Mouse (Mus musculus) embryonic facial prominence, embryonic 15.5 days (tissue): Measurements from ENCODE around the gene Snd1. TPM values are rescaled to one million over a fixed set of nuclear protein-coding genes. Genes with fewer than 3 reads are reported as not detected.

Source experiments
- ATAC-seq: fragments of 200-750 bp; cut with Nextera tagmentation; 2 replicates; pipeline ENCODE4 v1.8.0; 2017; ENCODE audit warnings: low read depth, moderate TSS enrichment; ENCODE audit not compliant: insufficient number of reproducible peaks, low FRiP score, low TSS enrichment
- H3K27ac ChIP-seq: fragments of 300-500 bp; sonication (generic); replicated peaks from 2 replicates; pipeline ENCODE4 v1.5.1; 2015; ENCODE audit warnings: mild to moderate bottlenecking, inconsistent platforms
- H3K27me3 ChIP-seq: fragments of 300-500 bp; sonication (generic); 2 replicates; pipeline ENCODE4 v1.6.1; 2015; ENCODE audit warnings: inconsistent platforms
- H3K36me3 ChIP-seq: fragments of 300-500 bp; sonication (generic); 2 replicates; pipeline ENCODE4 v1.6.1; 2015; ENCODE audit warnings: mild to moderate bottlenecking, inconsistent platforms
- H3K4me1 ChIP-seq: fragments of 300-500 bp; sonication (generic); 2 replicates; pipeline ENCODE4 v1.6.1; 2015; ENCODE audit warnings: inconsistent platforms
- H3K4me2 ChIP-seq: fragments of 300-500 bp; sonication (generic); replicated peaks from 2 replicates; pipeline ENCODE4 v1.6.1; 2015; ENCODE audit warnings: mild to moderate bottlenecking, inconsistent platforms
- H3K4me3 ChIP-seq: fragments of 300-500 bp; sonication (generic); replicated peaks from 2 replicates; pipeline ENCODE4 v1.5.1; 2015; ENCODE audit warnings: mild to moderate bottlenecking, inconsistent platforms
- H3K9ac ChIP-seq: fragments of 300-500 bp; sonication (generic); 2 replicates; pipeline ENCODE4 v1.6.1; 2015; ENCODE audit warnings: inconsistent platforms
- H3K9me3 ChIP-seq: fragments of 300-500 bp; sonication (generic); replicated peaks from 2 replicates; pipeline ENCODE4 v1.6.1; 2016; ENCODE audit warnings: inconsistent platforms
- WGBS: fragments of 180-500 bp; shearing (Covaris S2); methylation state at CpG from one replicate; pipeline ENCODE4 v1.1.7; 2015; 5-methylcytosine and 5-hydroxymethylcytosine counted together
- polyA plus RNA-seq: library from polyadenylated mRNA; unstranded; fragments of >200 nt; fragmentation: Nextera tagmentation; extraction: Ambion mirVana; gene quantifications from 2 replicates; pipeline ENCODE4 v1.2.1, GENCODE M21; 2015

The Snd1 gene
- polyA plus RNA-seq, 1 experiment from 2014 or later: 112 TPM

DNA sequence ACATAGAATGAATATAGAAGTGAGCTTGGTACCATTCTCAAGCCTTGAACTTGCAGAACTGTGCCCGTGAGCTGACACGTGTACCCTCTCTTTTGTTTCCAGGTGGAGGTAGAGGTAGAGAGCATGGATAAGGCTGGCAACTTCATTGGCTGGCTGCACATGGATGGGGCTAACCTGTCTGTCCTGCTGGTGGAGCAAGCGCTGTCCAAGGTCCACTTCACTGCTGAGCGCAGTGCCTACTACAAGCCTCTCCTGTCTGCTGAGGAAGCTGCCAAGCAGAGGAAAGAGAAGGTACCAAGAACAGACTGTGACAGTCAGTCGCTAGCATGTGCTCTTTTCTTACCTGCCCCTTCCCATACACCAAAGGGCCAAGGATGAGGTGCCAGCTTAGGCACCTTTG, 399.8 kb downstream of the Snd1 start:
- Histone ChIP-seq H3K4me2 (no peak overlapping the region), H3K9ac (no peak overlapping the region), H3K36me3 (peaks cover 11% of the 10 kb centered on the region; the same call in 1 of the 2 replicates), H3K9me3 (no peaks in the 10 kb centered on the region), H3K27ac (no peak overlapping the region), H3K4me3 (no peak overlapping the region), H3K4me1 (peaks cover 20% of the 10 kb centered on the region), H3K27me3 (no peaks in the 10 kb centered on the region)
- 87% methylated on average over 5 of the region's 5 CpGs for WGBS
- ATAC-seq: no peak

DNA sequence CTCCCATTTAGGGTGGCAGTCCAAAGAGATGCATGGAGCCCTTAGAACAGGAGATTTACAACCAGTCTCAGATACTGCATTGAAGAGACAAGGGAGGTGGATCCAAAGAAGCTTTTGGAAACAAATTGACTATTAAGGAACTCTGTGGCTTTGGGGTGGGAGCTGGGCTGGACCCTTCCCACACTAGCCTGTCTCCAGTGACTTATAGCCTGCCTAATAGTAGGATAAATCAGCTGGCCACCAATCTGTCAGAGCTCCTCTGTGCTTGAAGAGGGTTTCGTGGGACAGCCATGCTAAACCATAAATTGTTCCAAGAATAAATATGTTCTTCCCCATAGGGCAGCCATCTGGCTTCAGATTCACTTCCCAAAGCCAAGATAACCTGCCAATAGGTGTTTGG, 400.4 kb downstream of the Snd1 start:
- Histone ChIP-seq H3K9me3 (no peaks in the 10 kb centered on the region), H3K4me2 (no peak overlapping the region), H3K4me1 (peaks cover 20% of the 10 kb centered on the region), H3K4me3 (no peak overlapping the region), H3K27me3 (no peaks in the 10 kb centered on the region), H3K27ac (no peak overlapping the region), H3K36me3 (peaks cover 15% of the 10 kb centered on the region), H3K9ac (no peak overlapping the region)
- 81% methylated on average over 1 of the region's 1 CpGs for WGBS
- ATAC-seq: no peak

DNA sequence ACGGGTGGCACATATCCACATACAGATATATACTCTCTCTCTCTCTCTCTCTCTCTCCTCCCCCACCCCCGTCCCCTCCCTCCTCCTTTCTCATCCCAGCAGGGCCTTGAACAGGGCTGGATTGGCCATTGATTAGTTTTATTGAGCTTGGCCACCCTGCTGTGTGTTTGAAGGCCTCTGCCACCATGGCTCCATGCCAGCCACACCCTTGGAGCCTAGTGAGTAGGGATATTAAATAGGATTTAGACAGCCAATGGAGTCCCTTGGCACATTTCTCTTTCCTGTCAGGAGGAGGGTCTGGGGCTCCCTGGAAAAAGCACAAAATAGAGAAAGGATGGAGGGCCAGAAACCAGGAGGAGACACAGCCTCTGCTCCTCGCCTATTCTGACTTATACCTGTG, 401.6 kb downstream of the Snd1 start:
- 63% methylated on average over 3 of the region's 3 CpGs for WGBS
- no peaks in the 10 kb centered on the region for H3K9me3 ChIP-seq
- H3K27me3 ChIP-seq: no peaks in the 10 kb centered on the region
- peaks cover 20% of the 10 kb centered on the region for H3K4me1 ChIP-seq
- no peak overlapping the region for H3K4me3 ChIP-seq
- no peak overlapping the region for H3K9ac ChIP-seq
- no peak overlapping the region for H3K27ac ChIP-seq
- H3K4me2 ChIP-seq: no peak overlapping the region
- ATAC-seq: no peak
- peaks cover 17% of the 10 kb centered on the region for H3K36me3 ChIP-seq

DNA sequence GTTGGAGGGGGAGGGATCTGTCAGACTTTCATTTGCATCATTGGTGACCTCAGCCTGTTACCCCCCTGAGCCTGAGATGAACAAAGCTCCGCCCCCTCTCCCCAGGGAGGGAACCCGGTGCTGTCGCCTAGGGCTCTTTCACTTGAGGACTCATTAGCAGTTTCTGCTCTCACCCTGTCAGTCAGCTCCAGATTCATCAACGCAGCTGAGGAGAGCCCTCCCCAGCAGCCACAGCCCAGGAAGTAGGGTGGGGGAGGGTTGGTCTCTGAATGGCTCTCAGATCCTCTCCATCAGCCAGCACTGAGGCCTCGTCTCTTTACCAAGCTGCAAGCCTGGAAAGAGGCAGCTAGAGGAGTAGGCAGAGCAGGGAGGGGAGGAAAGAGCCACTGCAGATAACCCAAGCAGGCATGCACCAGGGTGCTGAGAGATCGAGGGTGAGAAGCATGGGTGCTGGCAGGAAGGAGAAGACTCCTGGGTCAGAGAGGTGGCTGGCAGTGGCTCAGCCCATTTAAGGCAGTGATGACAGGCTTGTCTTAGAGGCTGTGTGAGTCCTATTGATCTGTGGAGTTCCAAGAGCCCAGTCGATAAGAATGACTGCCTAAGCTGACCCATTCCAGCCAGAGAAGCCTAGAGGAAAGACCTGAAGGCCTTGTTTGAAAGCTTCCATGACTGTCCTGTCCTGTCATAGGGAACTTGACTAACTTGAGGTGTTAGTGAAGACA, 403.2 kb downstream of the Snd1 start:
- ATAC-seq: peak; percentile 45; the same call in 1 of the 2 replicates
- Histone ChIP-seq H3K27me3 (no peaks in the 10 kb centered on the region), H3K9me3 (no peaks in the 10 kb centered on the region), H3K27ac (no peak overlapping the region), H3K4me3 (no peak overlapping the region), H3K4me1 (peaks cover 16% of the 10 kb centered on the region; the same call in 1 of the 2 replicates), H3K4me2 (no peak overlapping the region), H3K9ac (no peak overlapping the region), H3K36me3 (peaks cover 26% of the 10 kb centered on the region)
- WGBS: 21% methylated on average over 7 of the region's 7 CpGs

DNA sequence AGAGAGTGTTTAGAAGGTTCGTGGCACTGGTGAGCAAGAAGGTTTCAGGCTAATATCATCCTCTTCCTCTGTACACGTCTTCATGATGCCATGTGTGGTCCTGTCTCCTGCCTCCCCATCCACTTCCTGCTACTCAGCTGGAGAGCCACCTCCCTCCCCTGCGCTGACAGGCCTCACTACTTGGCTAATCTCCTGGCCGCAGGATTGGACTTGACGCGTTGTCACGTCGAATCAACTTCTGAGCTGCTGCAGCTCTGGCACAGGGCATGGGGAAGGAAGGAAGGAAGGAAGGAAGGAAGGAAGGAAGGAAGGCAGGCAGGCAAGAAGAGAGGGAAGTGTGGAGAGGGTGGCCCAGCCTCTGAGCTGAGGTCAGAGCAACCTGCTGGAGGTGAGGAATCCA, 404.4 kb downstream of the Snd1 start:
- H3K27me3 ChIP-seq: no peaks in the 10 kb centered on the region
- H3K27ac ChIP-seq: no peak overlapping the region
- H3K9me3 ChIP-seq: no peaks in the 10 kb centered on the region
- H3K36me3 ChIP-seq: peaks cover 37% of the 10 kb centered on the region
- no peak overlapping the region for H3K9ac ChIP-seq
- 59% methylated on average over 8 of the region's 8 CpGs for WGBS
- no peak for ATAC-seq
- H3K4me1 ChIP-seq: peaks cover 16% of the 10 kb centered on the region
- no peak overlapping the region for H3K4me2 ChIP-seq
- no peak overlapping the region for H3K4me3 ChIP-seq

DNA sequence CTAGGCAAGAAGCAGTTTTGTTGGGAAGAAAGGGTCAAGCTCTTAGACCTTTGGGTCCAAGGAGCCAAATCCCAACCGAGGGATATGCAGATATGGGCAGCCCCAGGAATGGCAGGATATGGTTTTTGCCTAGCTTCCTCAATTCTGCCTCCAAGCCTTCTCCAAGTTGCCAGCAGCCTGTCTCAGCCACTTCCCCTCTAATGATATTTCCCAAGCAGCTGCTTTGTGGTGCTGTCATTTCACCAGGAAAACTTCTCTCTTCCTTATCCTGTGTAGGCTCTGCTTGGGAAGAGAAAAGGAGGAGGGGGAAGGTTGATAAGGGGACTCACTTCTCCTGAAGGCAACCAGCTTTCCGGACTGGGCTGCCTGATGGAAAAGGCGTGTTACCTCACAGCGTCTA, 406.0 kb downstream of the Snd1 start:
- peaks cover 42% of the 10 kb centered on the region for H3K36me3 ChIP-seq

DNA sequence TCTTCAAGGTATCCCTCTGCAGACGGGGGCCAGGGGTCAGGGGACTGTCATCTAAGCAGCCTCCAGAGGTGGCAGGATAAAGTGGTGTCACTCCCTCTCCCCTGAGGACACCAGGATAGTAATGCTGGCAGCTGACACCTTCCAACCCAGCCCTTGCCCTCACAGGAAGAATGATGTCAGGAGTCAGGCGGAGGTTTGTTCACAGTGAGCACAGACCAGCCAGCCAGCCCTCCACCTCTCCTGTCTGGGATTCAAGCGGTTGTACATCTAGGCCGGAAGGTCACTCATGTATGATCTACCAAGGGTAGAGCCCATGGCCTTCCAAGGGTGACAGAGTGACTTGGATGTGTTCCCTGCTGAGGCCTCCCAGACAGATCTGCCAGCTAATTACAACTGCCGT, 408.6 kb downstream of the Snd1 start:
- 77% methylated on average over 5 of the region's 5 CpGs for WGBS
- no peaks in the 10 kb centered on the region; the same call in 1 of the 2 replicates for H3K4me1 ChIP-seq
- ATAC-seq: no peak
- H3K36me3 ChIP-seq: peaks cover 55% of the 10 kb centered on the region
- H3K9ac ChIP-seq: no peak overlapping the region
- no peaks in the 10 kb centered on the region for H3K27me3 ChIP-seq
- H3K4me2 ChIP-seq: no peak overlapping the region
- H3K9me3 ChIP-seq: no peaks in the 10 kb centered on the region
- H3K4me3 ChIP-seq: no peak overlapping the region
- H3K27ac ChIP-seq: no peak overlapping the region

More for the DNA sequence above, 406.0 kb downstream of the Snd1 start:
- H3K27me3 ChIP-seq: no peaks in the 10 kb centered on the region
- peaks cover 16% of the 10 kb centered on the region for H3K4me1 ChIP-seq
- ATAC-seq: no peak
- H3K9me3 ChIP-seq: no peaks in the 10 kb centered on the region
- 80% methylated on average over 4 of the region's 4 CpGs for WGBS
- H3K4me2 ChIP-seq: no peak overlapping the region
- H3K4me3 ChIP-seq: no peak overlapping the region
- H3K27ac ChIP-seq: no peak overlapping the region
- H3K9ac ChIP-seq: no peak overlapping the region

DNA sequence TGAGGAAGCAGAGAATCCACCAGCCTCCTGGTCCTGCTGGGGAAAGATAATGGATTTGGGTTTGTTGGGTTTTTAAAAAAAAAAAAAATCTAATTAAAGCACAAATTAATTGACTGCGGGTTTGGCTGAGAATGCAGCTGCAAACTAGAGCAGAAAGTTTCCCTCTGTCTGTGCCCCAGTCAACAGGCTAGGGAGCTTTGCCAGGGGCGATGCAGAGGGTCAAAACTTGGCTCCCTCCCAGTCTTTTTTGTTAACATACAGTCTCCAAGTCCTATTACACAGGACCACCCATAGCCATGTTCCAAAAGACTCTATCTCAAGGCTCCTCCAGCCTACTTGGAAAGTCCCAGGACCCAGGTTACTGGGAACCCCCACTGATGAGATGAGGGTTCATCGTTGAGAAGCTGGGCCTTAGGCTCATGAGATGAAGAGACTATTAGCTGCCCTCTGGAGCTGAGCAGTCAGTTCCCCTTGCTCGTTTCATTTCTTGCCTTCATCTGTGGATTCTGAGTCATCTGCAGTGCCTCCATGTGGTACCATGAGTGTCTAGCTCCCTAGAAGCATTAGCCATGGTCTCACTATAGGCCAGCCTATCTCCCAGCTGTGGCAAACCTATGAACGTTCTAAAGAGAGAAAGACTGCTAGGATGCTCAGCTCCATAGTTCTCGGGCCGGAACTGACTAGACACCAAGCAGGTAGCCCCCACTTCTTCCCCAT, 411.9 kb downstream of the Snd1 start:
- no peaks in the 10 kb centered on the region for H3K27me3 ChIP-seq
- H3K9me3 ChIP-seq: no peaks in the 10 kb centered on the region
- no peak overlapping the region for H3K27ac ChIP-seq
- H3K4me1 ChIP-seq: peaks cover 3% of the 10 kb centered on the region; the same call in 1 of the 2 replicates
- no peak for ATAC-seq
- H3K36me3 ChIP-seq: peaks cover 66% of the 10 kb centered on the region
- H3K4me3 ChIP-seq: no peak overlapping the region
- H3K9ac ChIP-seq: no peak overlapping the region
- no peak overlapping the region for H3K4me2 ChIP-seq
- WGBS: 80% methylated on average over 7 of the region's 7 CpGs

DNA sequence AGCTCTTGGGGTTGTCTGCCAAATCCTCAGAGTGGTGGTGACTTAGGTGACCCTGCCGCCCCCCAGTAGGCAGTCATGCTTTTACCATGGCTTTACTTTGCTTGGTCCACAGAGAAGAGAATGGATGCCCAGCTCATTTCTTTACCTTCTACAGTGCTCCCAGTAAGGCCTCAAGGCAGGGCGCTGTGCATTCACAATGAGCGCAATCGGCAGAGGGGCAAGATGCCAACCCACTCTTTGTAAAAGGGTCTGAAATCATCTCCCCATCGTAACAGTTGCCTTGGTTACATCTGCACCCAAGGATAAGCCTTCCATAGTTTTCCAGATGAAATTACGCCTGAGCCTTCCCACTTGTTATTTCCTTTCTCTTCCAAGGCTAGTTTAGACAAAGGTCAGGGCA, 415.5 kb downstream of the Snd1 start:
- Histone ChIP-seq H3K9me3 (no peaks in the 10 kb centered on the region), H3K4me3 (no peak overlapping the region), H3K9ac (no peak overlapping the region), H3K27ac (no peak overlapping the region), H3K4me1 (0 out of 2 replicates have a peak, but pooled peaks cover 5% of the 10 kb centered on the region), H3K36me3 (peaks cover 44% of the 10 kb centered on the region), H3K27me3 (no peaks in the 10 kb centered on the region), H3K4me2 (no peak overlapping the region)
- 89% methylated on average over 6 of the region's 6 CpGs for WGBS
- no peak for ATAC-seq

DNA sequence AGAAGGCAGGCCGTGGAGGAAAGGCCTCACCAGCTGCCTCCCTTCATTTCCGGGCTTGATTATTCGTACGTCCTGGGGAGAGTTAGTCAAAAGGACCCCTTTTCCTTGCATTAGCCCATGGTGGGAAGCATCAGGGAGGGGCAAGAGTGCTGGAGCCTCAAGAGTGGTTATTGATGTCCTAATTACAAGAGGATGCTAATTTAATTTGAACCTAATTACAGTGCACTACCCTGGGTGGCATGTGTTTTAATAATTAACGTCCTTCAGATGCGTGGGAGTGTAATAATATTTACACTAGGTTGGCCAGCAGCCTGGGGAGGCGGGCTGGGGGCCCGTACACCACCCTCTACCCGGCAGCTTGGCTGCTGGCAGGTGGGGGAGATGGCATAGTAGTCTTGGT, 416.5 kb downstream of the Snd1 start:
- Histone ChIP-seq H3K27ac (no peak overlapping the region), H3K4me2 (no peak overlapping the region), H3K4me3 (no peak overlapping the region), H3K9me3 (no peaks in the 10 kb centered on the region), H3K36me3 (peaks cover 33% of the 10 kb centered on the region), H3K4me1 (0 out of 2 replicates have a peak, but pooled peaks cover 5% of the 10 kb centered on the region), H3K27me3 (no peaks in the 10 kb centered on the region), H3K9ac (no peak overlapping the region)
- 52% methylated on average over 9 of the region's 9 CpGs for whole genome bisulfite sequencing
- no peak for ATAC-seq

DNA sequence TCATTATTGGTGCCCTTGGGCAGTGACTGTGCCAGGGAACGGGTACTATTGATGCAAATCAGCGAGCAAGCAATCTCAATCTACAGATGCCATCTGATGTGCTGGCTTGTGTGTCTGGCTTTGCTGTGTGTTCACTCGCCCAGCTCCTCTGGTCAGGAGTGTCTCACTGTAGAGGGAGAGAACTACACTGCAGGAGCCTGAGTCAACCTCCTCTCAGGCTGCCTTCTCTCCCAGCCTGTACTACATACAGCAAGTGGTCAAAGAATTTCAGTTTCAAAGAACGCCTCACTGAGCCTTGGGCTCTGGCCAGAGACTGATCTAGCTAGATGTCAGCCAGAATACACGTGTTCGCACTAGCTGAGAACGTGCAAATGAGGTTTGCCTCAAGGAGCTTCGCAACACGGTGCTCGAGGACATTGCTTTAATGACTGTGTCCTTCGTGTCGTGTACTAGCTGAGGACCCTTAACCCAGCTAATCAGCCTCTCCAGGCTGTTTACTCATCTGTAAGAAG, 420.1 kb downstream of the Snd1 start:
- 0 out of 2 replicates have a peak, but pooled peaks cover 16% of the 10 kb centered on the region for H3K4me1 ChIP-seq
- 71% methylated on average over 12 of the region's 12 CpGs for WGBS
- H3K27me3 ChIP-seq: no peaks in the 10 kb centered on the region
- ATAC-seq: no peak
- H3K9ac ChIP-seq: no peak overlapping the region
- no peak overlapping the region for H3K4me3 ChIP-seq
- H3K4me2 ChIP-seq: no peak overlapping the region
- no peaks in the 10 kb centered on the region for H3K9me3 ChIP-seq
- H3K27ac ChIP-seq: no peak overlapping the region
- H3K36me3 ChIP-seq: 0 out of 2 replicates have a peak, but pooled peaks cover 12% of the 10 kb centered on the region
